Mouse (Mus musculus) kidney, postnatal 0 days (tissue): ENCODE data around the gene Epha10. TPM values are rescaled to one million over a fixed set of nuclear protein-coding genes. Genes with fewer than 3 reads are reported as not detected.

ENCODE experiments used
- ATAC-seq: fragments of 200-750 bp; cut with Nextera tagmentation; replicated peaks from 2 replicates; pipeline ENCODE4 v1.8.0; 2017; ENCODE audit warnings: low read depth, moderate number of reproducible peaks, moderate TSS enrichment, moderate library complexity; ENCODE audit not compliant: low FRiP score
- DNase-seq: peaks from one replicate; pipeline ENCODE4 v3.0.0-alpha.2; 2016; ENCODE audit warnings: low spot score
- H3K27ac ChIP-seq: fragments of 300-500 bp; sonication (generic); 2 replicates; pipeline ENCODE4 v1.5.1; 2014; ENCODE audit warnings: mild to moderate bottlenecking
- H3K27me3 ChIP-seq: fragments of 300-500 bp; sonication (generic); 2 replicates; pipeline ENCODE4 v1.6.1; 2014; ENCODE audit warnings: low read length, mixed read lengths; ENCODE audit not compliant: insufficient read depth
- H3K36me3 ChIP-seq: fragments of 300-500 bp; sonication (generic); 2 replicates; pipeline ENCODE4 v1.6.1; 2014; ENCODE audit warnings: low read length, mixed read lengths; ENCODE audit not compliant: insufficient read depth
- H3K4me1 ChIP-seq: fragments of 300-500 bp; sonication (generic); replicated peaks from 2 replicates; pipeline ENCODE4 v1.6.1; 2014; ENCODE audit warnings: antibody characterized with exemption, low read length, mixed read lengths; ENCODE audit not compliant: insufficient read depth
- H3K4me2 ChIP-seq: fragments of 300-500 bp; sonication (generic); 2 replicates; pipeline ENCODE4 v1.6.1; 2014; ENCODE audit warnings: mild to moderate bottlenecking, low read length, moderate library complexity, mixed read lengths
- H3K4me3 ChIP-seq: fragments of 300-500 bp; sonication (generic); replicated peaks from 2 replicates; pipeline ENCODE4 v1.5.1; 2014; ENCODE audit warnings: low read depth, low read length
- H3K9ac ChIP-seq: fragments of 300-500 bp; sonication (generic); 2 replicates; pipeline ENCODE4 v1.6.1; 2014; ENCODE audit warnings: low read depth, low read length
- H3K9me3 ChIP-seq: fragments of 300-500 bp; sonication (generic); replicated peaks from 2 replicates; pipeline ENCODE4 v1.6.1; 2016; ENCODE audit warnings: low read length, inconsistent platforms, mixed read lengths
- CTCF ChIP-seq: IDR thresholded peaks from 2 replicates; pipeline ENCODE4 v1.5.1; 2016; ENCODE audit warnings: antibody characterized with exemption, low read depth, mild to moderate bottlenecking, moderate library complexity
- WGBS: fragments of 180-500 bp; shearing (Covaris S2); extraction: QIAGEN DNeasy Blood & Tissue Kit; methylation state at CpG from one replicate; pipeline ENCODE4 v1.1.7; 2014; 5-methylcytosine and 5-hydroxymethylcytosine counted together
- polyA plus RNA-seq: library from polyadenylated mRNA; unstranded; fragments of >200 nt; fragmentation: Nextera tagmentation; extraction: Ambion mirVana; gene quantifications from 2 replicates; pipeline ENCODE4 v1.2.1, GENCODE M21; 2015

The Epha10 gene
- polyA plus RNA-seq, 1 experiment from 2014 or later: not detected

DNA sequence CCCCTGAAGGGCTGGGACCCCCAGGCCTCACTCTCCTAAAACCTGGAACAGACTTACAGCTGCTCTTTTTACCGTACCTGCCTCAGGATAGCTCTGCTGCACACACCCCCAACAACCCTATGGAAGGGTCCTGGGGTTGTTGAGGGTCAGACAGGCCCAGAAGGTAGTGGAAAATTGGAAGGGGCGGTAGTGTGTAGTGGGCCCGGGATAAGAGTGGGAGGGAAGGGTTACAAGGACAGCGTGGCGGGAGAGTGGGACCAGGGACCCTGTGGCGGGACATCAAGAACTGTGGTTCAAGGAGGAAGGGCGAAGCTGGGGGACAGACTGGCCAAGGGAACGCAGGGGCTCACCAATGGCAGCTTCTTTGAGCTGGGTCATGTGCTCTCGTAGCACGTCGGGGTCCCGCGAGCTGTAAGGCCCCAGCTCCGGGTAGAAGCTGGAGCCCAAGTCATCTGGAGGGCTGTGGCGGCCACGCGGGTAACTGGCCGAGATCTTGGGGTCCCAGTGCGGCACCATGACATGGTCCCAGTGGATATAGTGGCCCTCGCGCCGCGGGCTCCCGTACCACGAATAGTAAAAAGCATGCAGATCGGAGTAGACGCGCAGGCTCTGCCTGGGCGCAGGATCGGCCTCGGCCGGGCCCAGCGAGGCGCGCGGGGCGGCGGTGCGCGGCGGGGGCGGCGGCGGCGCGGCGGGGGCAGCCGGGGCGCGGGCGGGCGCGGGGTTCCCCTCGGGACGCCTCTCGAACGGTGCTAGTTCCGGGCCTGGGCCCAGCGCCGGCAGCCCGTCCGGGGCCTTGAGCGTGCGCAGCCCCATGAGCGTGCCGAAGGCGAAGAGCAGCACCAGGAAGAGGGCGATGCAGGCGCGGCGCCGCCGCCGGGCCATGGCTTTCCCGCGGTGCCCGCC is 19.2 kb upstream of the Epha10 start, which contains the start of gene Maneal:
Gene Maneal (minus strand): TSS at position 889 of the 906 bp plus-strand sequence.
- Histone ChIP-seq H3K4me1 (peaks cover 8% of the 10 kb centered on the region; the same call in 1 of the 2 replicates), H3K36me3 (no peaks in the 10 kb centered on the region), H3K27me3 (peaks cover 18% of the 10 kb centered on the region), H3K4me3 (peak within 1 kb of the TSS; percentile 40), H3K9ac (no peak within 1 kb of the TSS), H3K4me2 (peak within 1 kb of the TSS; percentile 65), H3K27ac (no peak within 1 kb of the TSS), H3K9me3 (no peaks in the 10 kb centered on the region)
- WGBS: 4% methylated on average over 52 of the region's 77 CpGs
- ATAC-seq (no peak; the same call in 1 of the 2 replicates), DNase-seq (no peak)
- no peak for TF ChIP-seq CTCF

DNA sequence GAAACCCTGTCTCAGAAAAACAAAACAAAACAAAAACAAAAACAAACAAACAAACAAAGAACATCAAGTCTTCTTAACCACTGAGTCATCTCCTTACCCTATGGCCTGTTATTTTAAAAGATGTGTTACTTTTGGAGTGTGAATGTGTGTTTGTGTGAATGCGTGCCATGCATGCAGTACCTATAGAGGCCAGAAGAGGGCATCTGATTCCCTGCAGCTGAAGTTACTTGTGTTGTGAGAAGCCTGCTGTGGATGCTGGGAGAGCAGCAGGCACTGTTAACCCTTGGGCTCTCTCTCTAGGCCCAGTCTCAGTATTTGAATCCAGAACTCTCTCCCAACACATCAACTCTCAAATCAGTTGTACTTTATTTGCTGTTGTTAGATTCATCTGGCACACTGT is 8.0 kb upstream of the Epha10 start:
- 88% methylated on average over 1 of the region's 1 CpGs for WGBS
- DNase-seq (no peak), ATAC-seq (no peak)
- Histone ChIP-seq H3K9ac (no peak overlapping the region), H3K9me3 (no peaks in the 10 kb centered on the region), H3K4me3 (no peak overlapping the region), H3K4me1 (no peaks in the 10 kb centered on the region), H3K27ac (no peak overlapping the region), H3K27me3 (no peaks in the 10 kb centered on the region), H3K36me3 (no peaks in the 10 kb centered on the region), H3K4me2 (no peak overlapping the region)
- TF ChIP-seq CTCF: peak; percentile 34; the same call in 1 of the 2 replicates

DNA sequence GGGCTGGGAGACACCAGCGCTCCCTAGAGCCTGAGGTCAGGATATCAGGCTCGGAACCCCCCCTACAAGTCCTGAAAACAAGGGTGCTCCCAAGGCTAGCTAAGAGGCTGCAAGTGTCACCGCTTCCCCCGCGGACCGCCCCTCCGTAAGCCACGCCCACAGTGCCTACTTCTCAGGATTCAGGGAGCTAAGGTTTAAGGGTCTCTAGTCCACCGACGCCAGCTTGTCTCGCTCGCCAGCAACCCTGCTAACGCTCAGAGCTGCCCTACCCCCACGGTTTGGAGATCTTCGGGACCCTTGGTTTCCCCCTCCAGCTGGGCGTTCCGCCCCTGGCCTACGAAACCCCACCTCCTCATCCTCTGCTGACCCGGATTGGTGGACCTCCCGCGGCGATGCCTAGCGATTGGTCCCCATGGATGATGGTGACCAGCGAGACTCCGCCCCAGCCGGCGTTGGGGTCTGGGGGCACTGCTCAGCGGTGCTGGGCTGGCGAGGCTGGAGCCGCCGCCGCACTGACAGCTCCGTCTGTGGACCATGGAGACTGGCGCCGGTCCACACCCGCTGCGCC is 726 bp downstream of the Epha10 start:
- Histone ChIP-seq H3K27ac (no peak overlapping the region), H3K9ac (no peak overlapping the region), H3K4me3 (peak overlapping the region; percentile 20), H3K4me1 (peaks cover 6% of the 10 kb centered on the region; the same call in 1 of the 2 replicates), H3K9me3 (no peaks in the 10 kb centered on the region), H3K27me3 (peaks cover 49% of the 10 kb centered on the region), H3K36me3 (no peaks in the 10 kb centered on the region), H3K4me2 (peak overlapping the region; percentile 52)
- 2% methylated on average over 37 of the region's 37 CpGs for WGBS
- ATAC-seq (peak; percentile 52; the same call in 1 of the 2 replicates), DNase-seq (peak; percentile 8)
- no peak for TF ChIP-seq CTCF

DNA sequence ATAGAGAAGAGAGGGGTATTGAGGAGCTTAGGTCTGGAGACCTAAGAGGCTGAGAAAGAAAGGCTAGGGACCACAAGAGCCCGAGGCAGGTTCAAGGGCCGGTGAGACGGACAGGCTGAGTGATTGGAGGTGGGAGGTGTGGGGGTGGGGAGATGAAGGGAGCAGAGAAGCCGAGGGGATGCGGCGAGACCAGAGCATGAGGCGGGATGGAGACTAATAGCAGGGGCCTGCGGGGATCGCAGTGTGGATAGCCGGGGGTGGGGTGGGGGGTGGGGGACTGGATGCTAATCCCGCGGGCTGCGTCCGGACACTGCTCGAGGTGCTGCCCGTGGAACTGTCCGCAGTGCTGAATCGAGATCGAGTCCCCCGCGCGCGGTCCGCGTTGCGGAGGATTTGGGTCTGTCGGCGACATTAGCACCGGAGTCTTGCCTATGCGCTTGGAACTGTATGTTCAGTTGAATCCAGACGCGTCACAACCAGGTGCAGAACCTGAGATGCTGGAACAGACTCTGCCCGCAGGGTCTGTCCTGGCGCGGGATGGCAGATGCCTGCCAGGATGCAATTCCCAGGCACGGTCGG is 1.5 kb downstream of the Epha10 start:
- Histone ChIP-seq H3K4me3 (no peak overlapping the region), H3K9me3 (no peaks in the 10 kb centered on the region), H3K4me1 (peaks cover 6% of the 10 kb centered on the region; the same call in 1 of the 2 replicates), H3K27me3 (peaks cover 49% of the 10 kb centered on the region), H3K36me3 (no peaks in the 10 kb centered on the region), H3K9ac (no peak overlapping the region), H3K4me2 (no peak overlapping the region), H3K27ac (no peak overlapping the region)
- TF ChIP-seq CTCF: no peak
- ATAC-seq (no peak), DNase-seq (peak; percentile 50)
- WGBS: under 1% methylated on average over 37 of the region's 37 CpGs

DNA sequence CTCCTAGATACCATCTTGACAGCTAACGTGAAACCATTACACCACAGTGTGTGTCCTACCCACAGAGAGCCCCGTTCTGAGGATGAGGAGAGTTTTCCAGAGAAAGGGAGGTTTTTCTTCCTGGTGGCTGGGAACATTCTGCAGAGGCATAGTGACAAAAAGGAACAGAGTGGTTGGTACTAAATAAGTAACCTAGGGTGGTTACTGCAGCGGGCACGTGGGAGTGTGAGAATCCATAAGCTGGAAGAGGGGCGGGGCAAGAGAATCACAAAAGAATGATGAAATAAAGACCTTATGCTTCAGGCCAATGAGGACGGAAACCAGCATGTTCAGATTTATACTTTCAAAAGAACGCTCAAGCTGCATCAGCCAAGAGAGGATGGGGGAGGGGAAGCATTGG is 8.0 kb downstream of the Epha10 start:
- Histone ChIP-seq H3K9ac (no peak overlapping the region), H3K36me3 (no peaks in the 10 kb centered on the region), H3K4me2 (no peak overlapping the region), H3K27ac (no peak overlapping the region), H3K9me3 (no peaks in the 10 kb centered on the region), H3K4me3 (no peak overlapping the region), H3K4me1 (no peaks in the 10 kb centered on the region), H3K27me3 (peaks cover 15% of the 10 kb centered on the region)
- no peak for TF ChIP-seq CTCF
- 78% methylated on average over 7 of the region's 7 CpGs for WGBS
- ATAC-seq (no peak), DNase-seq (no peak)

DNA sequence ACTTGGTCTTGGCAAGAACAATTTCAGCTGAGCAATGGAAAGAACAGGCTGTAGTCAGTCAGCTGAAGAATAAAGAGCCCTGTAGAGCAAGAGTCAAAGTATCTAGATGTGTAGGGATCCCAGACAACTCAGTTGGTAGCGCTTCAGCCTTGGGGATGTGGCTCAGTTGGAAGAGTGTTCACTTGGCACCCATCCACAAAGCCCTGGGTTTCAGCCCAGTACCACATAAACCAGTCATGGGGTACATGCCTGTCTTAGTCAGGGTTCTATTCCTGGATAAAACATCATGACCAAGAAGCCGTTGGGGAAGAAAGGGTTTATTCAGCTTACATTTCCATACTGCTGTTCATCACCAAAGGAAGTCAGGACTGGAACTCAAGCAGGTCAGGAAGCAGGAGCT is 9.2 kb downstream of the Epha10 start:
- Histone ChIP-seq H3K27ac (no peak overlapping the region), H3K9ac (no peak overlapping the region), H3K9me3 (no peaks in the 10 kb centered on the region), H3K4me2 (no peak overlapping the region), H3K27me3 (peaks cover 24% of the 10 kb centered on the region), H3K4me3 (no peak overlapping the region), H3K4me1 (no peaks in the 10 kb centered on the region), H3K36me3 (no peaks in the 10 kb centered on the region)
- no peak for TF ChIP-seq CTCF
- DNase-seq (no peak), ATAC-seq (no peak)
- 82% methylated on average over 2 of the region's 2 CpGs for WGBS
